Mouse (Mus musculus): ENCODE measurements at regions not wholly inside any gene's neighbourhood (a gene's known extent, or its start where the extent isn't known, plus 50 kb on each side); places are given as distances from the start of the nearest gene placed in this dataset.

- DNase-seq (ENCODE audit: low read depth, low spot score) = no peak
These were observed 123.6 kb upstream of the Npvf start for GRCm38 (mm10) chr6:50777827-50778226.

GRCm38 (mm10) chr6:50780677-50781076 lies 126.4 kb upstream of the Npvf start:
- DNase-seq (ENCODE audit: low read depth, low spot score) = no peak

- DNase-seq (ENCODE audit: low read depth, low spot score) = no peak
These were observed 127.0 kb upstream of the Npvf start for GRCm38 (mm10) chr6:50781271-50781670.

GRCm38 (mm10) chr6:50782221-50782620 lies 128.0 kb upstream of the Npvf start:
- DNase-seq (ENCODE audit: low read depth, low spot score) = no peak

GRCm38 (mm10) chr6:50783494-50783893 lies 129.3 kb upstream of the Npvf start:
- DNase-seq (ENCODE audit: low read depth, low spot score) = no peak

- DNase-seq (ENCODE audit: low read depth, low spot score) = no peak
These were observed 130.1 kb upstream of the Npvf start for GRCm38 (mm10) chr6:50784381-50784780.

GRCm38 (mm10) chr6:50787666-50788065 lies 133.4 kb upstream of the Npvf start:
- DNase-seq (ENCODE audit: low read depth, low spot score) = no peak

- DNase-seq (ENCODE audit: low read depth, low spot score) = no peak
These were observed 145.7 kb upstream of the Npvf start for GRCm38 (mm10) chr6:50799963-50800362.

- no peak for DNase-seq (ENCODE audit: low read depth, low spot score)
These were observed 148.7 kb upstream of the Npvf start for GRCm38 (mm10) chr6:50802956-50803355.

- DNase-seq (ENCODE audit: low read depth, low spot score) = no peak
These were observed 150.3 kb upstream of the Npvf start for GRCm38 (mm10) chr6:50804477-50805005.

- peak; percentile 31 for DNase-seq (ENCODE audit: low read depth, low spot score)
These were observed 152.3 kb upstream of the Npvf start for GRCm38 (mm10) chr6:50806376-50807077.

GRCm38 (mm10) chr6:50807187-50808012 lies 153.2 kb upstream of the Npvf start:
- DNase-seq (ENCODE audit: low read depth, low spot score) = no peak

GRCm38 (mm10) chr6:50808126-50808525 lies 153.9 kb upstream of the Npvf start:
- peak; percentile 30 for DNase-seq (ENCODE audit: low read depth, low spot score)

GRCm38 (mm10) chr6:50808811-50809668 lies 154.8 kb upstream of the Npvf start:
- DNase-seq (ENCODE audit: low read depth, low spot score) = no peak

- no peak for DNase-seq (ENCODE audit: low read depth, low spot score)
These were observed 155.4 kb upstream of the Npvf start for GRCm38 (mm10) chr6:50809669-50809983.

GRCm38 (mm10) chr6:50814936-50815500 lies 160.8 kb upstream of the Npvf start:
- no peak for DNase-seq (ENCODE audit: low read depth, low spot score)

GRCm38 (mm10) chr6:50815579-50815978 lies 161.3 kb upstream of the Npvf start:
- no peak for DNase-seq (ENCODE audit: low read depth, low spot score)

GRCm38 (mm10) chr6:50817430-50817829 lies 163.2 kb upstream of the Npvf start:
- DNase-seq (ENCODE audit: low read depth, low spot score) = no peak

- DNase-seq (ENCODE audit: low read depth, low spot score) = no peak
These were observed 164.2 kb upstream of the Npvf start for GRCm38 (mm10) chr6:50818433-50818832.

GRCm38 (mm10) chr6:50818891-50819541 lies 164.8 kb upstream of the Npvf start:
- no peak for DNase-seq (ENCODE audit: low read depth, low spot score)
